Mouse (Mus musculus): ENCODE data around the gene Usp50.

DNA sequence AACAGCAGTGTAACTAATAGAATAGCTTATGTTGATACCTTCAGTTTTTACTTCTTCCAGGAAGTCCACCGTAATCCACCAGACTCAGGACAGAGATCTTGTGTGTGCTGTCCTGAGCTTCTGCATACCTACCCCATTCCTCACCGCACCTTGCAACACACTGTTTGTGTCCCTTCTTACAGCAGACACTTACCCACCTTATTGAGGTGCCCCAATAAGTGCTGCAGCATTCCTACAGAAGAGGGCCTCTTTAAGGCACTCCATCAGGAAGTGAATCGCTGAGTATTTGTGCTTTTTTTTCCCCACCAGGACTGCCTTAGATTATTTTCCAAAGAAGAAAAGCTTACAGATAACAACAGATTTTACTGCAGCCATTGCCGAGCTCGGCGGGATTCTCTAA, 27.6 kb downstream of the Usp50 start:
- TF ChIP-seq CTCF (IDR thresholded peaks at IDR 0.05; ENCODE audit: low read depth) (no peak), EP300 (IDR thresholded peaks at IDR 0.05; ENCODE audit: low read depth) (no peak)

Measured in liver, postnatal 0 days (tissue).